Mouse (Mus musculus) MEL (cell line): ENCODE measurements at regions not wholly inside any gene's neighbourhood (a gene's known extent, or its start where the extent isn't known, plus 50 kb on each side); places are given as distances from the start of the nearest gene placed in this dataset.

ENCODE experiments used
- DNase-seq: peaks from one replicate; pipeline ENCODE4 v3.0.0; 2011; ENCODE audit warnings: low read depth, low spot score
- H3K27ac ChIP-seq: 2 replicates; pipeline ENCODE4 v1.5.1; 2012; ENCODE audit warnings: low read depth, mild to moderate bottlenecking, control low read depth, low read length, moderate library complexity; ENCODE audit not compliant: control insufficient read depth
- H3K27me3 ChIP-seq, 2 experiments: fragments of 150-350 bp in 1 of 2; sonication (generic) in 1 of 2; 2 replicates each; pipeline ENCODE4 v1.6.1; 2012; ENCODE audit warnings: low read length in 2 of 2, mild to moderate bottlenecking in 2 of 2, improper control_type of control experiment in 1 of 2, moderate library complexity in 1 of 2; ENCODE audit not compliant: insufficient read depth in 2 of 2, control insufficient read depth in 1 of 2
- H3K36me3 ChIP-seq, 2 experiments: 2 replicates each; pipeline ENCODE4 v1.6.1; 2012 to 2014; ENCODE audit warnings: low read length in 2 of 2, improper control_type of control experiment in 1 of 2, inconsistent platforms in 1 of 2, mild to moderate bottlenecking in 1 of 2; ENCODE audit not compliant: insufficient read depth in 2 of 2, control insufficient read depth in 1 of 2
- H3K4me1 ChIP-seq, 2 experiments: fragments of 150-350 bp in 1 of 2; sonication (generic) in 1 of 2; 2 replicates each; pipeline ENCODE4 v1.6.1; 2012; ENCODE audit warnings: low read length in 2 of 2, improper control_type of control experiment in 1 of 2, mild to moderate bottlenecking in 1 of 2; ENCODE audit not compliant: insufficient read depth in 2 of 2, control insufficient read depth in 1 of 2
- H3K4me3 ChIP-seq, 2 experiments: fragments of 150-350 bp in 1 of 2; sonication (generic) in 1 of 2; 2 replicates each; pipeline ENCODE4 v1.5.1; 2012; ENCODE audit warnings: low read depth in 2 of 2, low read length in 2 of 2, mild to moderate bottlenecking in 2 of 2, moderate library complexity in 2 of 2, control low read depth in 1 of 2, improper control_type of control experiment in 1 of 2; ENCODE audit not compliant: control insufficient read depth in 1 of 2, insufficient read depth in 1 of 2
- H3K79me2 ChIP-seq: 2 replicates; pipeline ENCODE4 v1.6.1; 2012; ENCODE audit warnings: mild to moderate bottlenecking, low read length, moderate library complexity; ENCODE audit not compliant: control insufficient read depth, poor library complexity, insufficient read depth
- H3K9ac ChIP-seq: 2 replicates; pipeline ENCODE4 v1.6.1; 2012; ENCODE audit warnings: low read depth, mild to moderate bottlenecking, control low read depth, low read length, moderate library complexity; ENCODE audit not compliant: control insufficient read depth, poor library complexity, severe bottlenecking
- H3K9me3 ChIP-seq: fragments of 150-350 bp; sonication (generic); replicated peaks from 2 replicates; pipeline ENCODE4 v1.6.1; 2012; ENCODE audit warnings: mild to moderate bottlenecking, low read length, improper control_type of control experiment, moderate library complexity; ENCODE audit not compliant: insufficient read depth
- CHD2 ChIP-seq: IDR thresholded peaks from 2 replicates; pipeline ENCODE4 v1.6.1; 2011; ENCODE audit warnings: low read length, improper control_type of control experiment
- KAT2A ChIP-seq: conservative IDR thresholded peaks from 2 replicates; pipeline ENCODE4 v1.6.1; 2012; ENCODE audit warnings: low read depth, low read length, improper control_type of control experiment, inconsistent platforms
- MEF2A ChIP-seq: IDR thresholded peaks from 2 replicates; pipeline ENCODE4 v1.6.1; 2014; ENCODE audit warnings: low read depth, mild to moderate bottlenecking, inconsistent platforms, low read length, improper control_type of control experiment; ENCODE audit not compliant: poor library complexity, insufficient replicate concordance, severe bottlenecking; ENCODE audit errors: extremely low read depth
- NELFE ChIP-seq: IDR thresholded peaks from 2 replicates; pipeline ENCODE4 v1.6.1; 2011; ENCODE audit warnings: low read depth, low read length, improper control_type of control experiment
- NRF1 ChIP-seq: IDR thresholded peaks from 2 replicates; pipeline ENCODE4 v1.6.1; 2014; ENCODE audit warnings: low read depth, mild to moderate bottlenecking, inconsistent platforms, low read length, improper control_type of control experiment, moderate library complexity; ENCODE audit not compliant: poor library complexity, insufficient read depth, severe bottlenecking
- POLR2AphosphoS5 ChIP-seq: IDR thresholded peaks from 2 replicates; pipeline ENCODE4 v1.6.1; 2012; ENCODE audit warnings: low read depth, borderline replicate concordance, mild to moderate bottlenecking, inconsistent platforms, low read length, moderate library complexity, mixed read lengths
- RCOR1 ChIP-seq: IDR thresholded peaks from 2 replicates; pipeline ENCODE4 v1.6.1; 2012; ENCODE audit warnings: low read depth, mild to moderate bottlenecking, inconsistent platforms, low read length, improper control_type of control experiment

DNA sequence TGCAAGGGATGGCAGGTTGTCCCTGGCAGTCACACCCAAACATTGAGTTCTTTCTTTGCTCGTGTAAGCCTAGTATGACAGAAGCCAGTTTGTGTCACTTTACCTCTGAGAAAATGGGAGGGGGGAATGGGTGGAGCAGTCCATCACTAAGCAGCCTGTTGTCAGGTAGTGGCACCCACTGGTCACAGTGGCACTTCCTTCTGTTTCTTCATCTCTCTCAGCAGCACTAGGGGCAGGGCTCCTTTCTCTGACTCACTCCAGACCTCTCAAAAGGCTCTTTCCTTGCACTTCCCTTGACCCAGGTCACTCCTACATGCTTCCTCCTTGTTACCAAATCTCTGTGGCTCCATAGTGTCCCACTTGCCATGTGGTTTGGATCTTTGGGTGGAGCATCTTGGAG is 52.9 kb upstream of the Mef2a start:
- H3K27ac ChIP-seq, result no peak overlapping the region

DNA sequence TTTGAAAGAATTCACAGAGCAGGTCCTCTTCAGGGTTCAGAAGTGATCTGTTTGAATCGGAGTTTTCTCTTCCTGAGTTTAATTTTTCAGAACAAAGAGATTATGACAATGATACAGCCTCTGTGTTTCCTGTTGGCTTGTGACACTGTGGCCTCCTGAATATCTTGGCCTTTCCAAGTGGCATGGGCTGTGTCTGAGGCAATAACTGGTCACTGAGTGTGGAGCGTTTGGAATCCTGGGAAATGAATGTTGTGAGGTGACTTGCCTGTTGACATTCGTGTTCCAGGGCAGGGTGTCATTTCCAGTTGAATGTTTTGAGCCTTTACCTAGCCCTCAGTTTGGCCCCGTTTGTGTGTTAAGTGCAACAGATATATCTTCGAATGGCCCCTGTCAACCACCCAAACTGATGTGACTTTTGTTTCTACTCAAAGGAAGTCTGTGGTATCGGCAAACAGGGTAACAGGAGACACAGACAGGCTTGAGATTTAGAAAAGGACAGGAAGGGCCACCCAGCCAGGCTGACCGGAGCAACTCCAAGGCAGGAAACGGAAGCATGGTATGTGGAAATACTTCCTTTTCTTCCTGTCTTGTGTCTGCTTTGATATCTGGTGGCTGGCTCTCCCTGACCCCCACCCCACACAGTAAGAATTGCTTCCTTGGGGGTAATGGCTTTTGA is 52.3 kb upstream of the Mef2a start:
- no peaks in the 10 kb centered on the region for H3K36me3 ChIP-seq
- 0 out of 4 replicates have a peak, but pooled peaks cover 0 to 8% of the 10 kb centered on the region in 2 experiments for H3K4me1 ChIP-seq
- H3K9ac ChIP-seq, result no peak overlapping the region
- DNase-seq, result no peak
- peaks cover 0 to 3% of the 10 kb centered on the region in 2 experiments; a peak in 2 of 4 replicates for H3K27me3 ChIP-seq
- no peak overlapping the region for H3K4me3 ChIP-seq
- no peaks in the 10 kb centered on the region for H3K79me2 ChIP-seq
- no peak for TF ChIP-seq RCOR1
- no peak for TF ChIP-seq NRF1
- no peak for TF ChIP-seq NELFE
- no peak for TF ChIP-seq KAT2A
- no peak for TF ChIP-seq CHD2
- no peak for TF ChIP-seq POLR2AphosphoS5
- TF ChIP-seq MEF2A, result no peak
- no peak overlapping the region for H3K27ac ChIP-seq
- H3K9me3 ChIP-seq, result no peaks in the 10 kb centered on the region

More for the DNA sequence above, 52.9 kb upstream of the Mef2a start:
- no peak for TF ChIP-seq MEF2A
- Histone ChIP-seq H3K4me3 (no peak overlapping the region), H3K4me1 (0 out of 4 replicates have a peak, but pooled peaks cover 0 to 8% of the 10 kb centered on the region in 2 experiments), H3K79me2 (no peaks in the 10 kb centered on the region), H3K36me3 (no peaks in the 10 kb centered on the region), H3K9me3 (no peaks in the 10 kb centered on the region), H3K27me3 (peaks cover 0 to 3% of the 10 kb centered on the region in 2 experiments; a peak in 1 of 4 replicates), H3K9ac (no peak overlapping the region)
- DNase-seq, result no peak
